Mouse (Mus musculus): Measurements from ENCODE around the gene Memo1. TPM values are rescaled to one million over a fixed set of nuclear protein-coding genes. Genes with fewer than 3 reads are reported as not detected.

The Memo1 gene
- total and polyA plus RNA-seq, 3 experiments = 63.1 to 75.3 TPM; not detected in 1

DNA sequence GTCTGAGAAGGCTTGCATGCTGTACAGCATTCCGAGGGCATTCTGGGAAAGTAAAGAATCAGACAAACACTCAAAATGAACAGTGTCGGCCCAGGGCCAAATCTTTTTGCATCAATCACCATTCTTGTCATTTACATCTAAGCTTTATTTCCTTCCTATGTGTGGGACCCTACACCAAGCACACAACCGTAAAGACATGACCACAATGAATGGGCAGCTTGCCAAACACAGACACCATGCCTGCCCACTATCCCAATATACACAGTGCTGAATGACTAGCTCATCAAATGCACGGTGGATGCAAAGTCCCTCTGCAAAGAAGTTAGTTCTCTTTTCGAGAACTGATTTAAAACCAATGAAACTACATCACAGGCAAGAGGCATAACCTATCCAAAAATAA, 109.1 kb downstream of the Memo1 start (continued):
- TF ChIP-seq TCF12 (IDR thresholded peaks at IDR 0.05; ENCODE audit: low read depth, low read length) = no peak

GRCm38 (mm10) chr17:74184739-74185138, 110.6 kb downstream of the Memo1 start:
- H3K27ac ChIP-seq (ENCODE audit: control insufficient read depth, low read depth, low read length) = no peak overlapping the region
- TF ChIP-seq USF1 (IDR thresholded peaks at IDR 0.05; ENCODE audit: low read depth, low read length) (no peak), GATA1 (IDR thresholded peaks at IDR 0.05; ENCODE audit: low read depth, low read length) (peak; percentile 35; the same call in 1 of the 2 replicates), CHD2 (IDR thresholded peaks at IDR 0.05; ENCODE audit: low read length) (no peak), SIN3A (IDR thresholded peaks at IDR 0.05; ENCODE audit: low read length) (peak; percentile 32; the same call in 1 of the 2 replicates), ZNF384 (IDR thresholded peaks at IDR 0.05; ENCODE audit: low read depth, low read length) (peak; percentile 82), ETS1 (IDR thresholded peaks at IDR 0.05; ENCODE audit: low read depth, low read length) (peak; percentile 24; the same call in 1 of the 2 replicates), USF2 (IDR thresholded peaks at IDR 0.05; ENCODE audit: borderline replicate concordance in 1 of 2, insufficient read depth in 1 of 2, low read depth in 1 of 2, low read length in 2 of 2) (no peak), EP300 (IDR thresholded peaks at IDR 0.05; ENCODE audit: low read depth in 1 of 2, low read length in 2 of 2) (peak; percentile 33 to 37; a peak in 2 of 4 replicates), KAT2A (conservative IDR thresholded peaks at IDR 0.05; ENCODE audit: low read depth, low read length) (no peak), MYB (IDR thresholded peaks at IDR 0.05; ENCODE audit: low read depth, low read length) (no peak), MAZ (IDR thresholded peaks at IDR 0.05; ENCODE audit: low read depth, low read length) (no peak), TCF12 (IDR thresholded peaks at IDR 0.05; ENCODE audit: low read depth, low read length) (peak; percentile 68; the same call in 1 of the 2 replicates), POLR2A (IDR thresholded peaks at IDR 0.05; ENCODE audit: control insufficient read depth in 1 of 2, insufficient read depth in 1 of 2, low read depth in 1 of 2, low read length in 2 of 2, poor library complexity in 1 of 2) (no peak)

GRCm38 (mm10) chr17:74180889-74181288, 114.4 kb downstream of the Memo1 start:
- no peaks in the 10 kb centered on the region for H3K9me3 ChIP-seq (replicated peaks; ENCODE audit: insufficient read depth, low read length)
- H3K79me2 ChIP-seq (ENCODE audit: control insufficient read depth, insufficient read depth, low read length, poor library complexity) = no peaks in the 10 kb centered on the region
- H3K27ac ChIP-seq (ENCODE audit: control insufficient read depth, low read depth, low read length) = no peak overlapping the region
- H3K36me3 ChIP-seq (ENCODE audit: control insufficient read depth in 1 of 2, insufficient read depth in 2 of 2, low read length in 2 of 2) = peaks cover 0 to 18% of the 10 kb centered on the region in 2 experiments; a peak in 3 of 4 replicates
- peaks cover 8 to 10% of the 10 kb centered on the region in 2 experiments for H3K4me1 ChIP-seq (ENCODE audit: control insufficient read depth in 1 of 2, insufficient read depth in 2 of 2, low read length in 2 of 2)
- no peak overlapping the region for H3K9ac ChIP-seq (ENCODE audit: control insufficient read depth, low read depth, low read length, poor library complexity, severe bottlenecking)
- no peak for DNase-seq (ENCODE audit: low read depth, low spot score)
- H3K27me3 ChIP-seq (ENCODE audit: control insufficient read depth in 1 of 2, insufficient read depth in 2 of 2, low read length in 2 of 2) = no peaks in the 10 kb centered on the region
- no peak for TF ChIP-seq MAZ (IDR thresholded peaks at IDR 0.05; ENCODE audit: low read depth, low read length)
- no peak for TF ChIP-seq GABPA (IDR thresholded peaks at IDR 0.05; ENCODE audit: low read depth, low read length)
- TF ChIP-seq USF2 (IDR thresholded peaks at IDR 0.05; ENCODE audit: borderline replicate concordance in 1 of 2, insufficient read depth in 1 of 2, low read depth in 1 of 2, low read length in 2 of 2) = no peak
- TF ChIP-seq MAX (IDR thresholded peaks at IDR 0.05; ENCODE audit: low read length) = no peak
- TF ChIP-seq SMC3 (IDR thresholded peaks at IDR 0.05; ENCODE audit: low read depth, low read length) = no peak
- no peak for TF ChIP-seq USF1 (IDR thresholded peaks at IDR 0.05; ENCODE audit: low read depth, low read length)
- TF ChIP-seq RAD21 (IDR thresholded peaks at IDR 0.05; ENCODE audit: low read depth, low read length) = no peak
- TF ChIP-seq GATA1 (IDR thresholded peaks at IDR 0.05; ENCODE audit: low read depth, low read length) = no peak
- no peak for TF ChIP-seq NELFE (IDR thresholded peaks at IDR 0.05; ENCODE audit: low read depth, low read length)
- no peak for TF ChIP-seq TAL1 (IDR thresholded peaks at IDR 0.05; ENCODE audit: low read length)
- TF ChIP-seq TBP (IDR thresholded peaks at IDR 0.05; ENCODE audit: low read depth, low read length) = no peak
- no peak for TF ChIP-seq MYB (IDR thresholded peaks at IDR 0.05; ENCODE audit: low read depth, low read length)
- TF ChIP-seq ETS1 (IDR thresholded peaks at IDR 0.05; ENCODE audit: low read depth, low read length) = no peak
- TF ChIP-seq E2F4 (IDR thresholded peaks at IDR 0.05; ENCODE audit: borderline replicate concordance, low read depth, low read length) = no peak
- no peak for TF ChIP-seq ELF1 (IDR thresholded peaks at IDR 0.05; ENCODE audit: low read depth, low read length)
- TF ChIP-seq JUND (IDR thresholded peaks at IDR 0.05; ENCODE audit: low read depth, low read length) = no peak
- TF ChIP-seq CTCF (IDR thresholded peaks at IDR 0.05 in 2 of 3, conservative IDR thresholded peaks at IDR 0.05 in 1 of 3; ENCODE audit: control insufficient read depth in 1 of 3, insufficient read depth in 1 of 3, low read depth in 2 of 3, low read length in 3 of 3, poor library complexity in 1 of 3, severe bottlenecking in 1 of 3) = no peak
- TF ChIP-seq NRF1 (IDR thresholded peaks at IDR 0.05; ENCODE audit: insufficient read depth, low read depth, low read length, poor library complexity, severe bottlenecking) = no peak
- TF ChIP-seq MEF2A (IDR thresholded peaks at IDR 0.05; ENCODE audit: extremely low read depth, insufficient replicate concordance, low read depth, low read length, poor library complexity, severe bottlenecking) = no peak
- TF ChIP-seq MXI1 (IDR thresholded peaks at IDR 0.05; ENCODE audit: low read depth, low read length) = no peak
- no peak overlapping the region for H3K4me3 ChIP-seq (ENCODE audit: control insufficient read depth in 1 of 2, insufficient read depth in 1 of 2, low read depth in 2 of 2, low read length in 2 of 2)

More at GRCm38 (mm10) chr17:74184739-74185138, 110.6 kb downstream of the Memo1 start:
- H3K36me3 ChIP-seq (ENCODE audit: control insufficient read depth in 1 of 2, insufficient read depth in 2 of 2, low read length in 2 of 2) = peaks cover 2 to 21% of the 10 kb centered on the region in 2 experiments; a peak in 3 of 4 replicates
- H3K27me3 ChIP-seq (ENCODE audit: control insufficient read depth in 1 of 2, insufficient read depth in 2 of 2, low read length in 2 of 2) = no peaks in the 10 kb centered on the region
- no peaks in the 10 kb centered on the region for H3K9me3 ChIP-seq (replicated peaks; ENCODE audit: insufficient read depth, low read length)
- H3K4me3 ChIP-seq (ENCODE audit: control insufficient read depth in 1 of 2, insufficient read depth in 1 of 2, low read depth in 2 of 2, low read length in 2 of 2) = no peak overlapping the region
- H3K4me1 ChIP-seq (ENCODE audit: control insufficient read depth in 1 of 2, insufficient read depth in 2 of 2, low read length in 2 of 2) = peaks cover 14 to 17% of the 10 kb centered on the region in 2 experiments
- no peak overlapping the region for H3K9ac ChIP-seq (ENCODE audit: control insufficient read depth, low read depth, low read length, poor library complexity, severe bottlenecking)
- no peak for DNase-seq (ENCODE audit: low read depth, low spot score)
- no peaks in the 10 kb centered on the region for H3K79me2 ChIP-seq (ENCODE audit: control insufficient read depth, insufficient read depth, low read length, poor library complexity)
